Mouse (Mus musculus) heart, postnatal 10 days (tissue): ENCODE measurements at regions not wholly inside any gene's neighbourhood (a gene's known extent, or its start where the extent isn't known, plus 50 kb on each side); places are given as distances from the start of the nearest gene placed in this dataset.
A peak's percentile ranks its signal among the peaks of the same experiment; 100 is the strongest.

Source experiments
- DNase-seq, 2 experiments: peaks; one replicate each; pipeline ENCODE4 v3.0.0; 2021
- intact Hi-C: fragments of 180-260 bp; cut with DNase I; formaldehyde crosslinking; loops from one replicate; pipeline ENCODE4 v1.15.1; 2025

GRCm38 (mm10) chr4:103421541-103421951 is 107.9 kb downstream of the Oma1 start:
- no peak for DNase-seq
- intact Hi-C loops: no loop called here

- DNase-seq: no peak
- intact Hi-C loops: no loop called here
Observed at GRCm38 (mm10) chr4:103441383-103441782, 127.8 kb downstream of the Oma1 start.

DNA sequence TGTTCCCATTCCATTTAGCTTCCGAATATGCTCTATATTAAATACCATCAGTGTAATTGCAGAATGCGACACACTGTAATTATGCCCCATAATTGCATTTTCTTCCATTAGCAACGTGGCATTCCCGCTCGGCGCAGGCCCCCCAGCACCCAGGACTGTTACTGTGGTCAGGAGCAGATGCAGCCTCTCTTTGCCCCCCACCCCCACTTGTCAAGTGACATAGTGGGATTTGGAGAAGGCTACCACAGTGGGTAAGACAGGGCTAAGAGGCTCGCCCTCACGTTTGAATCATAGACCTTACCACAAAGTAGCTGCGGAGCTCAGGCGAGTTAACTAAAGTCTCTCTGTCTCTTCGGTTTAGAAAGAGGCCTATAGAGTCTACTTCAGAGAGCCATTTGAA is 128.3 kb downstream of the Oma1 start:
- no peak for DNase-seq
- intact Hi-C loops: no loop called here

DNA sequence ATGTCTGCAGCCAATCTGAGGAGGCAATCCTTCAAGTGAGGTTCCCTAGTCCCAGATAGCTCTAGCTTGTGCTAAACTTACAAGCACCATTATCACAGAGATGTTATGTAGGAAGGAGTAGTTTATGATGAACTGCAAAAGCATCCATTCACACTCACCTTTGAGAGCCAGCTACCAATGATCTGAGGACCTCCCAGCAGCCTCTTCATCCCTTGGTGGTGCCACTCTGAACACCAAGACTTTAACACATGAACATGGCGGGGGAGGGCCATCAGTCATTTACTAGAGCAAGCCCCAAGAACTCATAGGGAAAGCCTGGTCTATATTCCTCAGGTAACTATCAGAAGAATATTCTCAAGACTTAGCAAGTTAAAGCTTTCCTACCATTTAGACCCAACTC is 135.7 kb downstream of the Oma1 start:
- DNase-seq: no peak

DNA sequence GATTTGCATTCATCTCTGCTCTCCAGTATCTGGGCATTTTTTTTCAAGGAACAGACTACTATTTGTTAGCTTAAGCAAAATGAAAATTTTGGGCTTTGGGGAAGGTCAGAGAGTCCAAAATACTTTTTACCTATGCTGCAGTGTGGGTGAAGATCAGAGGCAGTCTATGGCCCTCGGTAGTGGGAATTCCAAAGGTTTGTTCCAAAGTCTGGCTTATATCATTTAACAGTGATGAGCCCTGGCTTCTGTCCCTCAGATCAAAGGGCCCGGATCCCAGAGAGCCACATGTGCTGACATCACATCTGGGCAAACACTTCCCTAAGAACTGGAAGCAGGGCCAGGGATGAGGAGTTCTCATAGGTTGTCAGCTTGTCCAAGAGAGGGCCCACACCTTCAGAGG is 136.5 kb downstream of the Oma1 start:
- intact Hi-C loops: no loop called here
- DNase-seq: peak in 1 of 2 experiments; percentile 1

More for the DNA sequence above, 135.7 kb downstream of the Oma1 start:
- intact Hi-C loops: no loop called here

- intact Hi-C loops: no loop called here
- DNase-seq: no peak
Observed at GRCm38 (mm10) chr4:103455458-103455857, 141.8 kb downstream of the Oma1 start.

- intact Hi-C loops: no loop called here
- DNase-seq: no peak
Observed at GRCm38 (mm10) chr4:103466019-103466589, 152.5 kb downstream of the Oma1 start.

- DNase-seq: no peak
- intact Hi-C loops: no loop called here
Observed at GRCm38 (mm10) chr4:103475596-103475995, 143.6 kb upstream of the Dab1 start.

DNA sequence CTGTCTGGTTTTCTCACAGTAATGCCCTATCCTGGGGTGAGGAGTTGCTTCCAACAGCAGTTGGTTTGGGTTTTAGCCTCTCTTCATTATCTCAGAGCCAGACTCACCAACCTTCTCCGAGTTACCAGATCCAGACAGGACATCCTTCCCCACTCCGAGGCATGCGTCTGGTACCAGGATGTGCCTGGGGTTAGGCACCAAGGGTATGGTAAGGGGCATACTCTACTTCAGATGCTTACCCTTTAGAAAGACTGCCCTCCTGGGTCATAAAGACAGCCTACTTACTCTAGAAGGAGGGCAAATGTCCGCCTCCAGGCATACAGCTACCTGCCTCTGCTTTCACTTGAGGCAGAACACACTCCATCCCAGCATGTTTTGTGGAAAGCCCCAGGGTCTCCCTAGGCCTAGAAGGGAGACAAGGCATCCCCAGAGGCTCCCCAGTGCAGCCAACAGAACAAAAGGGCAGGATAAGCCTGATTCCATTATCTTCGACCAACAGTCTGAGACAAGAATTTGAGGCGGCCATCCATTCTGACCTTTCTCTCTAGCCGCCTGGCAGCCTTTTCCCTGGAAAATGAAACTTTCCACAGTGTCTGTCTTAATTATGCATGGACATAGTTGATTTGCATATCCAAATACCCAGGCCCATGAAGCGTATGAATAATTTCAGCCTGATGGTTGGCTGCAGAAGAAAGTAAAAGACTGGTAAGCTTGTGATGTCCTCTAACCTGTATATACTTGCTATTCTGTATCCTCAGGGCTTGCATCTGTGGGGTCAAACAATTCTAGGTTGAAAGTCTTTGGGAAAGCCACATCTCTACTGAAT is 132.8 kb upstream of the Dab1 start:
- intact Hi-C loops: no loop called here
- DNase-seq: no peak

GRCm38 (mm10) chr4:103508435-103508834 is 110.7 kb upstream of the Dab1 start:
- intact Hi-C loops: no loop called here
- no peak for DNase-seq

GRCm38 (mm10) chr4:103512901-103513300 is 106.3 kb upstream of the Dab1 start:
- intact Hi-C loops: no loop called here
- DNase-seq: peak; percentile 14 to 16

DNA sequence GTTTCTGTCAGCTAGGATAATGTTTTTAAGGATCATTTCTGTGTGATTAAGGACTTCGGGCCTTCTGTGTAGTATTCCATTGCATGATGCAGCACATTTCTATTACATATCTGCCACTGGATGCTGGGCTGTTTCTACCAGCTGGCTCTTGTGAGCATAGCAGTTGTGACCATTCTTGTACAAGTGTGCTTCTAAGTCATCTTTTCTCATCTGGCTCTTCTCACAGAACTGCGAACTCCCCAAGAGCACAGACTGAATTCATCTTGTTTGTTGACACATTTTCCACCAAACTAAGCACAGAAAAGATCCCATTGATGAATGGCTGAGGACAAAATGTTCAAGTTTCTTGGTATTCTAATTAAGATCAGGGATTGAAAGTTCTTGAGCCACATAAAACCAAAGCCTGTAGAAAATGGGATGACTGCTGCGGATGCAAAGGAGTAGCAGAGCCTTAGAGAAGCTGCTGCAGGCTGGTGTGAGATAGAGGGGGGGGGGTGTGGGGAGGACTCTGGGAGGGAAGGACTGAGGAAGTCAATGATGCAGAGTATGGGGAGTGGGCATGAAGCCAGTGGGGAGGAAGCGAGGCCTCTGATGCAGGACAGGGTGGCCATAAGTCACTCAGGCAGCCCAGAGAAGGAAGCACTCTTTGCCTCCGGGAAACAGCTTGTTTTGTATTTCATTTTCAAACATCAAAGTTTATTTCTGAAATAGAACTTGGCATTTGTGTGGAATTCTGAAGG is 97.1 kb upstream of the Dab1 start:
- intact Hi-C loops: loop anchor here (5.0 kb wide), 1 partner anchor 190 kb away; no protein-coding TSS in a partner anchor
- DNase-seq: peak; percentile 1 to 4

DNA sequence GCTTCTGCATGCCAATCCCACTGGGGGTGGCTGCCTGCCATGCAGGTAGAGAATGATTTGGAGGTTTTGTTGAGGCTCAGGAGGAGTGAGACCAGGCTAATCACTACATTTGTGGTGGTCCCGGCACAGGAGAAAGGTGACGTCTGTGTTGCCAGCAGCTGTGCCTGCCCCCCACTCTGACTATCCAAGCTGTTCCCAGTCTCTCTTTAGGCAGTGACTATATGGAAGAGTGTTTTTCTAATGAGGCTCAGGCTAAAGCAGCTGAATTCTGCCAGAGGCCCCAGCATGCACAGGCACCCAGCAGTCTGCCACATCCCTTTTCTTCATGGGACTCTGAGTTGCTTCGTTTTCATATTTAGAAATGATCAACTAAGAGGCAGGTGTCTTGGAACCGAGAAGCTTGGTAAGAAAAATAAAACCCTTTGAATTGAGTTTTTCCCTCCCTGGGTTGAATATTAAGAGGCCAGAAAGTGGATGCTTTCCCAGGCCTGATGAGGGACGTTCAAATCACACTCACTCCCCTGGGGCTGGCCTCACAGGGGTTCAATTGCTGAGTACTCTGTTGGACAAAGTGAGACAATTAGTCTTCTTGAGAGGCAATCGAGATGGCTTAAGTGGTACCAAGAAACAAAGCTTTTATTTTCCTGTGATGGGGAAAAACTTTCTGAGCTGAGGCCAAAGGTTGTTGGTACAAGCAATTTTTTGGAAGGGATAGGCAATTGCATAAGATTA is 82.5 kb upstream of the Dab1 start:
- intact Hi-C loops: no loop called here
- DNase-seq: no peak

- intact Hi-C loops: no loop called here
- DNase-seq: no peak
Observed at GRCm38 (mm10) chr4:103540960-103541359, 78.2 kb upstream of the Dab1 start.

DNA sequence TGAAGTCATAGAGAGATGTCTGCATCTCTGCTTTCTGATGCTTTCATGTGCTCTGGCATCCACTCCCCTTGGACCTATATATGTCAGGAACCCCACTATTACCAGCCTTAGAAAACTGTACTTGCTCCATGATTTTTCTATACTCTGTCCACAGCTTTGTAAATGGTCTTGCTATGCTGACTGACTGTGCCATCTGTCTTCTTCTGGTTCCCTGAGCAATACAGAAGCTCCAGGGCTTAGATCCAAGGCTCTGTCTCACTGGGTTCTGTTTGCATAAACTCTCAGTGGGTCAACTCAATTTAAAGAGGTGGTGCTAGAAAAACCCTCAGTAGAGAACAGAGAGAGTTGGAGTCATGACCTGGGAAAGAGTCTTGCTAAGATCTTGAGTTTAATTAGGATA is 71.9 kb upstream of the Dab1 start:
- no peak for DNase-seq
- intact Hi-C loops: no loop called here

GRCm38 (mm10) chr4:103552476-103552875 is 66.7 kb upstream of the Dab1 start:
- intact Hi-C loops: no loop called here
- DNase-seq: no peak

GRCm38 (mm10) chr4:103553188-103553587 is 66.0 kb upstream of the Dab1 start:
- no peak for DNase-seq
- intact Hi-C loops: no loop called here

GRCm38 (mm10) chr4:103554597-103554996 is 64.6 kb upstream of the Dab1 start:
- intact Hi-C loops: no loop called here
- DNase-seq: no peak
